Mouse (Mus musculus) kidney, postnatal 0 days (tissue): ENCODE results near the gene Cdcp2. TPM values are rescaled to one million over a fixed set of nuclear protein-coding genes. Genes with fewer than 3 reads are reported as not detected.
A peak's percentile ranks its signal among the peaks of the same experiment; 100 is the strongest.

Experiments used
- ATAC-seq: fragments of 200-750 bp; cut with Nextera tagmentation; replicated peaks from 2 replicates; pipeline ENCODE4 v1.8.0; 2017; ENCODE audit warnings: low read depth, moderate number of reproducible peaks, moderate TSS enrichment, moderate library complexity; ENCODE audit not compliant: low FRiP score
- DNase-seq: peaks from one replicate; pipeline ENCODE4 v3.0.0-alpha.2; 2016; ENCODE audit warnings: low spot score
- H3K27ac ChIP-seq: fragments of 300-500 bp; sonication (generic); 2 replicates; pipeline ENCODE4 v1.5.1; 2014; ENCODE audit warnings: mild to moderate bottlenecking
- H3K27me3 ChIP-seq: fragments of 300-500 bp; sonication (generic); 2 replicates; pipeline ENCODE4 v1.6.1; 2014; ENCODE audit warnings: low read length, mixed read lengths; ENCODE audit not compliant: insufficient read depth
- H3K36me3 ChIP-seq: fragments of 300-500 bp; sonication (generic); 2 replicates; pipeline ENCODE4 v1.6.1; 2014; ENCODE audit warnings: low read length, mixed read lengths; ENCODE audit not compliant: insufficient read depth
- H3K4me1 ChIP-seq: fragments of 300-500 bp; sonication (generic); replicated peaks from 2 replicates; pipeline ENCODE4 v1.6.1; 2014; ENCODE audit warnings: antibody characterized with exemption, low read length, mixed read lengths; ENCODE audit not compliant: insufficient read depth
- H3K4me2 ChIP-seq: fragments of 300-500 bp; sonication (generic); 2 replicates; pipeline ENCODE4 v1.6.1; 2014; ENCODE audit warnings: mild to moderate bottlenecking, low read length, moderate library complexity, mixed read lengths
- H3K4me3 ChIP-seq: fragments of 300-500 bp; sonication (generic); replicated peaks from 2 replicates; pipeline ENCODE4 v1.5.1; 2014; ENCODE audit warnings: low read depth, low read length
- H3K9ac ChIP-seq: fragments of 300-500 bp; sonication (generic); 2 replicates; pipeline ENCODE4 v1.6.1; 2014; ENCODE audit warnings: low read depth, low read length
- H3K9me3 ChIP-seq: fragments of 300-500 bp; sonication (generic); replicated peaks from 2 replicates; pipeline ENCODE4 v1.6.1; 2016; ENCODE audit warnings: low read length, inconsistent platforms, mixed read lengths
- CTCF ChIP-seq: IDR thresholded peaks from 2 replicates; pipeline ENCODE4 v1.5.1; 2016; ENCODE audit warnings: antibody characterized with exemption, low read depth, mild to moderate bottlenecking, moderate library complexity
- WGBS: fragments of 180-500 bp; shearing (Covaris S2); extraction: QIAGEN DNeasy Blood & Tissue Kit; methylation state at CpG from one replicate; pipeline ENCODE4 v1.1.7; 2014; 5-methylcytosine and 5-hydroxymethylcytosine counted together
- polyA plus RNA-seq: library from polyadenylated mRNA; unstranded; fragments of >200 nt; fragmentation: Nextera tagmentation; extraction: Ambion mirVana; gene quantifications from 2 replicates; pipeline ENCODE4 v1.2.1, GENCODE M21; 2015

Gene Cdcp2
- polyA plus RNA-seq, 1 experiment from 2014 or later = 0.09 TPM

DNA sequence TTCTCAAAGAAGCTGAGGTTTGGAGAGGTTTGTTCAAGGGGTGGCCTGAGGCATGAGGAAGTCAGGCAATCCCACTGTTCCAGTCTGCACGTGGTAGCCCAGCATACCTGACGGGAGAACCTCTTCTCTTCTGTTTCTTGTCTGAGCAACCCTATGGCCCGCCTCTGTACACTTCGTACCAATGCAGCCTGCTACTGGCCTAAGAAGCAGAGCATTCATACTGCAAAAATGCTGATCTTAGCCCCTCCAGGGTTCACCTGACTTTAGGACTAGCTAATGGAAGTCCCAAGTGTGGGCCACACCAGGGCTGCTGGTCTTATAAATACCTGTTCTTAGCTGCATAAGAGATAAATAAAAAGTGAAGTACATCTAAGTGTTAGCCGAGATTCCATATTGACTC is 38.3 kb upstream of the Cdcp2 start:
- DNase-seq = no peak
- Histone ChIP-seq H3K36me3 (peaks cover 61% of the 10 kb centered on the region), H3K4me2 (no peak overlapping the region), H3K27me3 (no peaks in the 10 kb centered on the region), H3K9ac (no peak overlapping the region), H3K9me3 (no peaks in the 10 kb centered on the region), H3K4me3 (no peak overlapping the region), H3K4me1 (no peaks in the 10 kb centered on the region), H3K27ac (no peak overlapping the region)
- 88% methylated on average over 5 of the region's 5 CpGs for WGBS
- no peak for TF ChIP-seq CTCF
- ATAC-seq = no peak

DNA sequence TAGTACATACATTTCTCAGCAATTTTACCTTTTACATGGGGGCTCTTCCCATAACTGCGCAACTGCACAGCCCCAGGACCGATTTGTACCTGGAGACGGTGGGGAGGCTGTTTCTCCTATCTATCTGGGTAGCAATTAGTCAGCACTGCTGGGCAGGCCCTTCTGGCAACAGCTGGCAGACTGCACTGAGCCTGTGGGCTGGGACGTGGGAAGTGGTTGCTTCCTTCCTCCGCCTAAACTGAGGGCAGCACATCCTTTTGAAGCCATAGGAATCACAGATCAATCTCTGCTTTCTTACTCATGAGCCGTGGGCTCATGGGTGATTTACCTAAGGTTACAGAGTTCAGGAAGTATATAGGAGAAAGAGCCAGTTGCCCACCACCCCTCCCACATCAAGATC is 37.9 kb upstream of the Cdcp2 start:
- no peak for TF ChIP-seq CTCF
- 72% methylated on average over 6 of the region's 6 CpGs for WGBS
- no peak for ATAC-seq

GRCm38 (mm10) chr4:107061560-107061959 is 35.1 kb upstream of the Cdcp2 start:
- DNase-seq (no peak), ATAC-seq (no peak)
- WGBS = 83% methylated on average over 4 of the region's 4 CpGs
- H3K27ac ChIP-seq = no peak overlapping the region
- no peak for TF ChIP-seq CTCF
- no peaks in the 10 kb centered on the region for H3K27me3 ChIP-seq
- no peak overlapping the region for H3K9ac ChIP-seq
- no peak overlapping the region for H3K4me2 ChIP-seq
- H3K9me3 ChIP-seq = no peaks in the 10 kb centered on the region
- peaks cover 9% of the 10 kb centered on the region; the same call in 1 of the 2 replicates for H3K4me1 ChIP-seq
- H3K4me3 ChIP-seq = no peak overlapping the region
- peaks cover 71% of the 10 kb centered on the region for H3K36me3 ChIP-seq

More for the DNA sequence above, 37.9 kb upstream of the Cdcp2 start:
- no peaks in the 10 kb centered on the region for H3K4me1 ChIP-seq
- no peak overlapping the region for H3K4me2 ChIP-seq
- no peak overlapping the region for H3K27ac ChIP-seq
- H3K9ac ChIP-seq = no peak overlapping the region
- no peaks in the 10 kb centered on the region for H3K27me3 ChIP-seq
- H3K9me3 ChIP-seq = no peaks in the 10 kb centered on the region
- H3K36me3 ChIP-seq = peaks cover 66% of the 10 kb centered on the region
- no peak for DNase-seq
- no peak overlapping the region for H3K4me3 ChIP-seq

- no peak for ATAC-seq
- Histone ChIP-seq H3K27me3 (no peaks in the 10 kb centered on the region), H3K4me2 (no peak overlapping the region), H3K9ac (no peak overlapping the region), H3K4me3 (no peak overlapping the region), H3K4me1 (peaks cover 9% of the 10 kb centered on the region; the same call in 1 of the 2 replicates), H3K27ac (no peak overlapping the region), H3K9me3 (no peaks in the 10 kb centered on the region), H3K36me3 (peaks cover 57% of the 10 kb centered on the region)
- WGBS = 87% methylated on average over 3 of the region's 3 CpGs
- no peak for TF ChIP-seq CTCF
- no peak for DNase-seq
Observed at GRCm38 (mm10) chr4:107063214-107063613, 33.5 kb upstream of the Cdcp2 start.

DNA sequence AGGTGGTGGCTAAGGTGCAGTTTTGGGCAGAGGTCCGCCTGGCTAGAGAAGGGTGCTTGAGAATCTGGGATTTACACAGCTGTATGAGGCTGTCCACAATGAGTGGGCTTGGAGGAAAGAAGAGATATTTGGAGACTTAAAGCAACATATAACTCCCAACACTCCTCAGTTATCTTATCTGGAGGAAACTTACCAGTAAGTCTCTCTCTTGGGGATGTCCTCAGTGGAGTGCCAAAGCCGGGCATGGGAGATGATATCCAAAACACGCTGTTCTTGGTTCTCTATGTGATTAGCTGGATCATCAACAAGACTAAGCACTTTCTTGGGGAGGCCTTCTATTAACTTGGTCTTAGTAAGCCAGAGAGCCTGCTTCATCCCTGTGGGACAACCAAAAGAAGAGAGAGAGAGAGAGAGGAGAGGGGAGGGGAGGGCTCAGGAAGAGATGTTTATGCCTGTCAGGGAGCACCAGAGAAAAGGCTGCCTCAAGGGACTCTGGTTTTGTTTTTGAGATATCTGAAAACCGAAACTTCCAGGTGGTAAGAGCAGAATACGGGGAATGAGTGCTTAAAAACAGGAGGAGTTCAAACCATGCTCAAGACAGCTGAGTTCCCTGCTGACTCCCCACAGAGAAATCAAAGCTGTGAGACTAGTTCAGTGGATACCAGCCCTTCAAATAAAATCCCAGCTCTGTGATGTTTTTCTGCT is 32.1 kb upstream of the Cdcp2 start:
- Histone ChIP-seq H3K4me2 (no peak overlapping the region), H3K36me3 (peaks cover 47% of the 10 kb centered on the region), H3K9ac (no peak overlapping the region), H3K9me3 (no peaks in the 10 kb centered on the region), H3K4me3 (no peak overlapping the region), H3K27ac (no peak overlapping the region), H3K4me1 (peaks cover 9% of the 10 kb centered on the region; the same call in 1 of the 2 replicates), H3K27me3 (no peaks in the 10 kb centered on the region)
- no peak for ATAC-seq
- WGBS = 87% methylated on average over 5 of the region's 5 CpGs
- no peak for TF ChIP-seq CTCF
- DNase-seq = no peak

- Histone ChIP-seq H3K4me2 (peak within 1 kb of the TSS; percentile 96), H3K9me3 (no peaks in the 10 kb centered on the region), H3K4me3 (peak within 1 kb of the TSS; percentile 74), H3K27me3 (no peaks in the 10 kb centered on the region), H3K27ac (peak within 1 kb of the TSS; percentile 32), H3K9ac (peak within 1 kb of the TSS; percentile 82), H3K4me1 (peaks cover 9% of the 10 kb centered on the region; the same call in 1 of the 2 replicates), H3K36me3 (peaks cover 31% of the 10 kb centered on the region)
- peak; percentile 98 for ATAC-seq
- 0 out of 2 replicates have a peak, but pooled peaks have one; percentile 1 for TF ChIP-seq CTCF
- under 1% methylated on average over 60 of the region's 60 CpGs for WGBS
- peak; percentile 99 for DNase-seq
Observed at GRCm38 (mm10) chr4:107066252-107067124, 30.2 kb upstream of the Cdcp2 start, which contains the start of the genes Mrpl37 and Cyb5rl. TSS of gene Mrpl37 (minus strand) at chr4:107066868. TSS of gene Cyb5rl (plus strand) at chr4:107066988.
